Mouse (Mus musculus): ENCODE data around the gene Mrps33.

Mrps33 gene

DNA sequence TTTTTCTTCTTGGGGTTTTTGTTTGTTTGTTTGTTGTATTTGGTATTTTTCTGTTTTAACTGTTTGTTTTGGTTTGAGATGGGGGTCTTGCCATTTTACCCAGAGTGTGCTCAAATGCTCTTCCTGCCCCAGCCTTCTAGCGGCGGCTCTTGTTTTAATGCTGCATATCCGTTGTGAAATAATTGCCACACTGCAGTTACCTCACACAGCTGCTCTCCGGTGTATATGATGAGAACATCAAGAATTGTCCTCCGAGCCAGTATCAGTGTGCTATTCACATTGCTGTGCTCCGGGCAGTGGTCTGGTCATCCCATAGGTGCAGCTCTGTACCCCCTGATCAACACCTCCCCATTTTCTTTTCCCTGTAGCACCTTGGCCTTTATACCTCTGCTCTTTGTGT is 34.5 kb downstream of the Mrps33 start:
- DNase-seq = no peak

DNA sequence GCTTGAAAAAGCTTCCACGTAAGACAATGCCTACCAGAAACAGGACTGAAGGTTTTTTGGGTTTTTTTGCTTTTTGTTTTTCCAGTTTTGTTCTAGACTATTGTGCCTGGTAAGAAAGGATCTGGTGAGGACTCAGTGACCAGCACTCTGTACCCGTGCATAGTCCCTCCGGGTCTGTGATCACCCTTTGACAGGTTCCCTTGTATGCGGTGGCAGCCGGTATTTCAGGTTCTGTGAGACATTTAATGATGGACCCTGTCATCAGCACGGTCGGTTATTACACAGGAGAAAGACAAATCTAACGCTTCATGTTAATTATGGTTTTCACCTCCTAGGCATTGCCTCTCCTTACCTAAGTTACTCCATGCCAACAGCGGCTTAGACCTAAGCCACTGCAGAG is 35.8 kb downstream of the Mrps33 start:
- no peak for DNase-seq

DNA sequence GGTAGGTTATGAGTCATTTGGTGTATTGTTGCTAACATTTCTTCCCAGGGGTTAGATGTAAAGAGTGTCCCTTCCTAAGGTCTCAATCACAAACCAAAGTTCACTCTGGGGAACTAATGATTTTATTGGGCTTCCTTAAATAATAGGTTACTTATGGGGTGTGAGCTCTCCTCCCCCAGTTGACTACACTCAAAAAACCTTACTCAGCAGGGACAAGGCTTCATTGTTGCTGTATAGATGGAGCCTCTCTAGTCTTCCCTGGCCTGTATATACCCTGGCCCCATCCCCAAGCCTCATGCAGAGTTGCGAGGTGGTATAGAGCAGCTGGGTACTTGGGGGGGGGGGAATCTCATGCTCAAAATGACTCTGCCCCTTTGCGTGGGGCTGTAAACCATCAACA is 53.6 kb downstream of the Mrps33 start:
- DNase-seq = no peak
